Mouse (Mus musculus) brain, embryonic 14.5 days (tissue): ENCODE data around the gene Fcgr3.
"Not testable (repeated sequence)": the region's sequence is repeated elsewhere in the genome, so short reads cannot be mapped to it uniquely, and the experiment has no call there.

ENCODE experiments used
- CTCF ChIP-seq: fragments of 200-500 bp; IDR thresholded peaks from 2 replicates; pipeline ENCODE4 v1.5.1; 2012; ENCODE audit warnings: inconsistent platforms, mild to moderate bottlenecking, moderate library complexity, borderline replicate concordance; ENCODE audit not compliant: insufficient read depth, insufficient read length; ENCODE audit errors: extremely low read depth
- POLR2A ChIP-seq: fragments of 200-500 bp; IDR thresholded peaks from 2 replicates; pipeline ENCODE4 v1.6.1; 2012; ENCODE audit warnings: mild to moderate bottlenecking, inconsistent platforms, borderline replicate concordance; ENCODE audit not compliant: poor library complexity, insufficient read depth, insufficient read length, severe bottlenecking; ENCODE audit errors: extremely low read depth

DNA sequence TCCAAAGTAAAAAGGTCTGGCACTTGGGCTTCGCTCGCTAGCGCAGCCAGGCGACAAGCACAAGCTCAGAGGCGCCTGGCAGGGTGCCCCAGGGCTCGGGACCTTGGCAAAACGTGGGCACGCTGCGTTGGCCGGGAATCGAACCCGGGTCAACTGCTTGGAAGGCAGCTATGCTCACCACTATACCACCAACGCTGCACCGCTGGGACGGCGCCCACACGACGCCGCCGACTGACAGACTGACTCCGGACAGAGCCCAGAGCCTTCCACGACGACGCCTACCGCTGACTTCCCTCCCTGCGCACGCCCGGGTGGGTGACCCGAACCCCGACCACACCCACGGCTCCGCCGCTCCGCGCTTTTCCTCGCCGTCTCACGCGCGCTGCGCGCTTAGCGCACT lies 15.1 kb upstream of the Fcgr3 start:
- TF ChIP-seq POLR2A, CTCF: not testable (repeated sequence)
